Mouse (Mus musculus): ENCODE measurements around the gene Rasal1.

DNA sequence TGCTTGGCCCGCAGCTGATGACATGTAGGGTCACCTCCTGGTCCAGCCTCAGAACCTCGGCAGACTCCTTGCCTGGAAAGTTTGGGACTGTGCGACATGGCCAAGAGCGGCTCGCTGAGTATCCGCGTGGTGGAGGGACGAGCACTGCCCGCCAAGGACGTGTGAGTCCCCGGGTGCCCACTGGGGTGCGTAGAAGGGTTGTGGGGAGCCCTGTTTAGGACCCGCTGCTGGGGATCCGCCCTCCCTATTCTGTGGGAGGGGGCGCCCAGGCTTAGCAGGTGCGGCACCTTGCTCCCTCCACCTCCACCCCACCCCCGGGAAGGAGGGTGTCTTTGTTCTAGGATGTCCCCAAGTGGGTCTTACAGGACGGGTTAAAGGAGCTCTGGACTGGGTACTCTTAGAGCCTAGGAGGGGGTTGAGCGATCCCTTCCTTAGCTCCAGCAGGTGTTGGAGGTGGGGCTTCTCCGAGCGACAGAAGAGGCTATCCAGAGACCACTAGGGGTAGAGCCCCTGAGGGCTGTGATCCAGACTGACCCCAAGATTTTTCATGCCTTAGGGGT, 842 bp downstream of the Rasal1 start:
- TF ChIP-seq CTCF (IDR thresholded peaks at IDR 0.05; ENCODE audit: low read depth) = 0 out of 2 replicates have a peak, but pooled peaks have one; percentile 22
- no peak for TF ChIP-seq EP300 (optimal IDR thresholded peaks at IDR 0.05)

Data from stomach, postnatal 0 days (tissue).